Mouse (Mus musculus): ENCODE data around the gene Adcy6. TPM values are rescaled to one million over a fixed set of nuclear protein-coding genes. Genes with fewer than 3 reads are reported as not detected.
A peak's percentile ranks its signal among the peaks of the same experiment; 100 is the strongest.
"Not testable (repeated sequence)": the region's sequence is repeated elsewhere in the genome, so short reads cannot be mapped to it uniquely, and the experiment has no call there.

The Adcy6 gene
- total RNA-seq, 2 experiments from 2014 or later = 141 to 152 TPM

- no peak for DNase-seq
Observed at GRCm38 (mm10) chr15:98601832-98602190, 8.1 kb downstream of the Adcy6 start.

GRCm38 (mm10) chr15:98600036-98600709 lies 9.7 kb downstream of the Adcy6 start:
- no peak for DNase-seq

GRCm38 (mm10) chr15:98596609-98597008 lies 13.3 kb downstream of the Adcy6 start:
- no peak for DNase-seq

- no peak for DNase-seq
Observed at GRCm38 (mm10) chr15:98595049-98595448, 14.8 kb downstream of the Adcy6 start.

- DNase-seq = no peak
Observed at GRCm38 (mm10) chr15:98594193-98594592, 15.7 kb downstream of the Adcy6 start.

- no peak for DNase-seq
Observed at GRCm38 (mm10) chr15:98591396-98591795, 18.5 kb downstream of the Adcy6 start.

GRCm38 (mm10) chr15:98589640-98590336 lies 20.1 kb downstream of the Adcy6 start:
- DNase-seq = no peak

GRCm38 (mm10) chr15:98587751-98588150 lies 22.1 kb downstream of the Adcy6 start:
- no peak for DNase-seq

GRCm38 (mm10) chr15:98586141-98586540 lies 23.7 kb downstream of the Adcy6 start:
- DNase-seq = not testable (repeated sequence)

- DNase-seq = peak; percentile 7
Observed at GRCm38 (mm10) chr15:98585421-98585820, 24.5 kb downstream of the Adcy6 start.

- DNase-seq = no peak
Observed at GRCm38 (mm10) chr15:98582996-98583395, 26.9 kb downstream of the Adcy6 start.

- no peak for DNase-seq
Observed at GRCm38 (mm10) chr15:98582410-98582809, 27.5 kb downstream of the Adcy6 start.

- DNase-seq = peak; percentile 87
Observed at GRCm38 (mm10) chr15:98579795-98580464, 29.9 kb downstream of the Adcy6 start.

- DNase-seq = no peak
Observed at GRCm38 (mm10) chr15:98579310-98579709, 30.6 kb downstream of the Adcy6 start.

GRCm38 (mm10) chr15:98573293-98573692 lies 36.6 kb downstream of the Adcy6 start:
- DNase-seq = no peak

- DNase-seq = no peak
Observed at GRCm38 (mm10) chr15:98570873-98571538, 38.9 kb downstream of the Adcy6 start, which contains the start of the genes Ccnt1 and 4930415O20Rik. Gene Ccnt1, minus strand, starts transcription at chr15:98570923. Gene 4930415O20Rik, plus strand, starts transcription at chr15:98571004.

GRCm38 (mm10) chr15:98569795-98570365 lies 40.0 kb downstream of the Adcy6 start:
- no peak for DNase-seq

GRCm38 (mm10) chr15:98569216-98569615 lies 40.7 kb downstream of the Adcy6 start:
- DNase-seq = no peak

GRCm38 (mm10) chr15:98568256-98569033 lies 41.4 kb downstream of the Adcy6 start:
- no peak for DNase-seq

- peak; percentile 99 for DNase-seq
Observed at GRCm38 (mm10) chr15:98567278-98568134, 42.4 kb downstream of the Adcy6 start.

GRCm38 (mm10) chr15:98566973-98567277 lies 43.0 kb downstream of the Adcy6 start:
- no peak for DNase-seq
